Mouse (Mus musculus): ENCODE data around the gene Selenbp1.
"Not testable (repeated sequence)": the region's sequence is repeated elsewhere in the genome, so short reads cannot be mapped to it uniquely, and the experiment has no call there.

Selenbp1 gene

GRCm38 (mm10) chr3:94931427-94932082 is 1.3 kb upstream of the Selenbp1 start:
- intact Hi-C loops (cut with DNase I) = not testable (repeated sequence)

- intact Hi-C loops (cut with DNase I) = not testable (repeated sequence)
These were observed 577 bp upstream of the Selenbp1 start for GRCm38 (mm10) chr3:94932279-94932678.

- intact Hi-C loops (cut with DNase I) = not testable (repeated sequence)
These were observed 748 bp downstream of the Selenbp1 start for GRCm38 (mm10) chr3:94933604-94934003.

- intact Hi-C loops (cut with DNase I) = not testable (repeated sequence)
These were observed 1.7 kb downstream of the Selenbp1 start for GRCm38 (mm10) chr3:94934564-94934963.

- intact Hi-C loops (cut with DNase I) = not testable (repeated sequence)
These were observed 2.5 kb downstream of the Selenbp1 start for GRCm38 (mm10) chr3:94935332-94935731.

GRCm38 (mm10) chr3:94936147-94936546 is 3.3 kb downstream of the Selenbp1 start:
- intact Hi-C loops (cut with DNase I) = not testable (repeated sequence)

- intact Hi-C loops (cut with DNase I) = not testable (repeated sequence)
These were observed 4.3 kb downstream of the Selenbp1 start for GRCm38 (mm10) chr3:94937194-94937593.

GRCm38 (mm10) chr3:94940033-94940432 is 7.2 kb downstream of the Selenbp1 start:
- intact Hi-C loops (cut with DNase I) = not testable (repeated sequence)

GRCm38 (mm10) chr3:94942211-94942967 is 9.5 kb downstream of the Selenbp1 start:
- intact Hi-C loops (cut with DNase I) = not testable (repeated sequence)

- intact Hi-C loops (cut with DNase I) = not testable (repeated sequence)
These were observed 10.8 kb downstream of the Selenbp1 start for GRCm38 (mm10) chr3:94943706-94944105.

- intact Hi-C loops (cut with DNase I) = loop anchor here (2.0 kb wide), 1 partner anchor 47 kb away; no protein-coding TSS in a partner anchor
These were observed 15.3 kb downstream of the Selenbp1 start for GRCm38 (mm10) chr3:94948066-94948614.

GRCm38 (mm10) chr3:94949645-94950044 is 16.8 kb downstream of the Selenbp1 start:
- intact Hi-C loops (cut with DNase I) = loop anchor here (2.0 kb wide), 1 partner anchor 45 kb away; no protein-coding TSS in a partner anchor

GRCm38 (mm10) chr3:94952806-94953205 is 19.9 kb downstream of the Selenbp1 start:
- intact Hi-C loops (cut with DNase I) = no loop called here

GRCm38 (mm10) chr3:94953384-94953763 is 20.5 kb downstream of the Selenbp1 start:
- intact Hi-C loops (cut with DNase I) = no loop called here

- intact Hi-C loops (cut with DNase I) = no loop called here
These were observed 21.1 kb downstream of the Selenbp1 start, which contains the start of gene Rfx5 for GRCm38 (mm10) chr3:94953764-94954616. Gene Rfx5, plus strand, starts transcription at chr3:94954075.

GRCm38 (mm10) chr3:94958295-94958694 is 25.4 kb downstream of the Selenbp1 start:
- intact Hi-C loops (cut with DNase I) = no loop called here

- intact Hi-C loops (cut with DNase I) = no loop called here
These were observed 27.0 kb downstream of the Selenbp1 start for GRCm38 (mm10) chr3:94959871-94960270.

GRCm38 (mm10) chr3:94960322-94960721 is 27.5 kb downstream of the Selenbp1 start:
- intact Hi-C loops (cut with DNase I) = no loop called here

GRCm38 (mm10) chr3:94964989-94965388 is 32.1 kb downstream of the Selenbp1 start:
- intact Hi-C loops (cut with DNase I) = no loop called here

GRCm38 (mm10) chr3:94965878-94966277 is 33.0 kb downstream of the Selenbp1 start:
- intact Hi-C loops (cut with DNase I) = no loop called here

- intact Hi-C loops (cut with DNase I) = no loop called here
These were observed 39.7 kb downstream of the Selenbp1 start for GRCm38 (mm10) chr3:94972552-94972951.
